Mouse (Mus musculus) cortical plate, adult 2 months (tissue): ENCODE results near the gene Ttll11.

ENCODE experiments used
- CTCF ChIP-seq: fragments of 200-500 bp; IDR thresholded peaks from 2 replicates; pipeline ENCODE4 v1.5.1; 2011; ENCODE audit warnings: mild to moderate bottlenecking, control low read depth, low read length; ENCODE audit not compliant: insufficient read depth; ENCODE audit errors: extremely low read depth
- POLR2A ChIP-seq: fragments of 200-500 bp; IDR thresholded peaks from 2 replicates; pipeline ENCODE4 v1.6.1; 2011; ENCODE audit warnings: mild to moderate bottlenecking, low read length, control low read depth; ENCODE audit not compliant: insufficient read depth; ENCODE audit errors: extremely low read depth

DNA sequence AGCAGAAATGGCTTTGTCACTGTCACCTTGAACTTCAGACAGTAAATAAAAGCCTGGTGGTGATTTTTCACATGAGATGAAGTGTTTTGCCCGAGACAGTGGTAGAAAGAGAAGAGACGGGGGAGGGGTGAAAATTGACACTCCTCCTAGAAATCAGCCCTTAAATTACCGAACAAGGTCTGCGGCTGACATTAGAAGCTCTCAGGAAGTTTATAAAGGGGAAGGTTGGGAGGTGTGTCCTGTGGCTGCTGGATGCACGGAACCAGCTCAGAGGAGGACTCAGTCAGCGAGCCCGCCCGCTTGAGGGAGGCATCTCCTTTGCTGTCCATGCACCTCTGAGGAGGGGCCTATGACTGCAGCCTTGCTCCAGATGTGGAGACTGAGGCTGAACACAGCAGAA, 181.7 kb downstream of the Ttll11 start:
- TF ChIP-seq CTCF (no peak), POLR2A (no peak)
